Mouse (Mus musculus): ENCODE results near the gene Trabd.

DNA sequence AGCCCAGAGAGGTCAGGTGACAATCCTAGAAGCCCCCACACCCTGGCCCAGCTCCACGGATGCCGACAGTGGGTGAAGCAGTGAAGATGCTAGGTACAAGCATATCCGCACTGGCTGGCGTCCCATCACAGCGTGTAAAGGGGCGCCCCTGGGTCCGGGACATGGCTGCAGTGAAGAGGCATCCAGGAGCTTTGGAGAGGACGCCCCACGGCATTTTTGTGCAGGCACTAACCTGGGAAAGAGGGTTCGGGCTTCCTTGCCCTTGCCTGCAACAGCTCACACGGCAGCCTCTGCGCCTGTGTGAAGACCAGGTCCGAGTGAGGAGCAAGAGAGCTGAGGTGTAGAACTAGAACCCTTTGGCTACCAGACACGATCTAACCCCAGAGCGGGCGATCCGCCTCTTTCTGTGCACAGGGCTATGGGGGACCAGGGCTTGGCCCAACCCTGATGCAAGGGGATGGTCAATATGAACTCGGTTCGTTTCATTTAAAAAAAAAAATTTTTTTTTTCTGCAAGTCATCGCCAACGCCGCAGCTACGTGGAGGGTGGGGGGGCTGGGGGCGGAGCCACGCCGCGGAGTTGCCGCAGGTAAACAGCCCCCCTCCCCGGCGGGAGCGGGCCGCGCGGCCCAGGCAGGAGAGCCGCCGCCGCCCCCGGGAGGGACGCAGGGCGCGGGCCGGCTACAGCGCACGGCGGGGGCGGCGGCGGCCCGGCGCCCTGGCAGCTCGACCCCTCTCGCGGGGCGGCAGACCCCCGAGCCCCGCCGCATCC, 15.6 kb upstream of the Trabd start, which contains the start of gene Panx2:
- TF ChIP-seq CTCF (IDR thresholded peaks at IDR 0.05) (no peak), EP300 (IDR thresholded peaks at IDR 0.05; ENCODE audit: insufficient read depth, low read depth, low read length) (no peak)

Measured in heart, adult 2 months (tissue).